Mouse (Mus musculus) CH12.LX (cell line): ENCODE data around the gene Cysrt1. TPM values are rescaled to one million over a fixed set of nuclear protein-coding genes. Genes with fewer than 3 reads are reported as not detected.

Experiments used
- DNase-seq: peaks from one replicate; pipeline ENCODE4 v3.0.0-alpha.2; 2013; ENCODE audit errors: extremely low read depth
- H3K27ac ChIP-seq: 2 replicates; pipeline ENCODE4 v1.5.1; 2012; ENCODE audit warnings: low read depth, mild to moderate bottlenecking, control low read depth, moderate library complexity; ENCODE audit not compliant: insufficient read depth
- H3K27me3 ChIP-seq: replicated peaks from 2 replicates; pipeline ENCODE3; 2012; ENCODE audit warnings: inconsistent platforms
- H3K36me3 ChIP-seq, 2 experiments: replicated peaks in 1 of 2; 2 replicates each; pipeline versions ENCODE3 to v1.6.1; 2012; ENCODE audit warnings: inconsistent platforms in 1 of 2, low read length in 1 of 2, mild to moderate bottlenecking in 1 of 2, mixed read lengths in 1 of 2, moderate library complexity in 1 of 2; ENCODE audit not compliant: control insufficient read depth in 1 of 2, insufficient read depth in 1 of 2
- H3K4me1 ChIP-seq, 2 experiments: 2 replicates each; pipeline ENCODE4 v1.6.1; 2012; ENCODE audit warnings: inconsistent platforms in 1 of 2, moderate library complexity in 1 of 2; ENCODE audit not compliant: insufficient read depth in 2 of 2, control insufficient read depth in 1 of 2
- H3K4me2 ChIP-seq: 2 replicates; pipeline ENCODE4 v1.6.1; 2012; ENCODE audit warnings: low read depth, mild to moderate bottlenecking, control low read depth; ENCODE audit not compliant: poor library complexity, insufficient read depth, severe bottlenecking
- H3K4me3 ChIP-seq, 3 experiments: fragments of 150-350 bp in 1 of 3; sonication (generic) in 1 of 3; replicated peaks in 1 of 3; 2 replicates each; pipeline versions ENCODE3 to v1.5.1; 2011 to 2012; ENCODE audit warnings: low read depth in 2 of 3, low read length in 2 of 3, mild to moderate bottlenecking in 2 of 3, moderate library complexity in 2 of 3, control low read depth in 1 of 3, improper control_type of control experiment in 1 of 3, inconsistent platforms in 1 of 3, mixed read lengths in 1 of 3; ENCODE audit not compliant: poor library complexity in 1 of 3
- H3K79me2 ChIP-seq: replicated peaks from 2 replicates; pipeline ENCODE4 v1.6.1; 2012; ENCODE audit warnings: mild to moderate bottlenecking, moderate library complexity; ENCODE audit not compliant: control insufficient read depth, poor library complexity, insufficient read depth, severe bottlenecking; ENCODE audit errors: extremely low read depth
- H3K9ac ChIP-seq: 2 replicates; pipeline ENCODE4 v1.6.1; 2012; ENCODE audit warnings: low read depth, mild to moderate bottlenecking, control low read depth, moderate library complexity; ENCODE audit not compliant: insufficient read depth
- H3K9me3 ChIP-seq: replicated peaks from 2 replicates; pipeline ENCODE3; 2012; ENCODE audit warnings: low read length, inconsistent platforms, mixed read lengths
- BHLHE40 ChIP-seq: IDR thresholded peaks from 2 replicates; pipeline ENCODE4 v1.6.1; 2011; ENCODE audit warnings: mild to moderate bottlenecking, low read depth, low read length, improper control_type of control experiment
- CHD1 ChIP-seq: IDR thresholded peaks from 2 replicates; pipeline ENCODE4 v1.6.1; 2012; ENCODE audit warnings: low read depth, low read length, improper control_type of control experiment, inconsistent platforms
- CHD2 ChIP-seq: IDR thresholded peaks from 2 replicates; pipeline ENCODE4 v1.6.1; 2011; ENCODE audit warnings: low read length, improper control_type of control experiment
- CTCF ChIP-seq, 2 experiments: IDR thresholded peaks in 1 of 2; conservative IDR thresholded peaks in 1 of 2; 2 replicates each; pipeline ENCODE4 v1.5.1; 2011 to 2012; ENCODE audit warnings: low read depth in 2 of 2, low read length in 2 of 2, improper control_type of control experiment in 1 of 2, inconsistent platforms in 1 of 2, mild to moderate bottlenecking in 1 of 2, moderate library complexity in 1 of 2
- ELF1 ChIP-seq: IDR thresholded peaks from 2 replicates; pipeline ENCODE4 v1.6.1; 2014; ENCODE audit warnings: low read depth, mild to moderate bottlenecking, inconsistent platforms, low read length, improper control_type of control experiment
- ETS1 ChIP-seq: conservative IDR thresholded peaks from 2 replicates; pipeline ENCODE4 v1.6.1; 2012; ENCODE audit warnings: low read depth, mild to moderate bottlenecking, inconsistent platforms, low read length, improper control_type of control experiment, moderate library complexity
- GABPA ChIP-seq: IDR thresholded peaks from 2 replicates; pipeline ENCODE4 v1.6.1; 2012; ENCODE audit warnings: low read depth, low read length, improper control_type of control experiment, inconsistent platforms; ENCODE audit not compliant: insufficient replicate concordance
- HCFC1 ChIP-seq: IDR thresholded peaks from 2 replicates; pipeline ENCODE4 v1.6.1; 2012; ENCODE audit warnings: low read depth, mild to moderate bottlenecking, inconsistent platforms, low read length, improper control_type of control experiment
- JUN ChIP-seq: IDR thresholded peaks from 2 replicates; pipeline ENCODE4 v1.6.1; 2011; ENCODE audit warnings: low read depth, mild to moderate bottlenecking, low read length, improper control_type of control experiment, moderate library complexity; ENCODE audit not compliant: insufficient read depth
- MAZ ChIP-seq: IDR thresholded peaks from 2 replicates; pipeline ENCODE4 v1.6.1; 2012; ENCODE audit warnings: low read depth, mild to moderate bottlenecking, inconsistent platforms, low read length, improper control_type of control experiment, moderate library complexity
- MEF2A ChIP-seq: IDR thresholded peaks from 2 replicates; pipeline ENCODE4 v1.6.1; 2014; ENCODE audit warnings: low read depth, mild to moderate bottlenecking, inconsistent platforms, low read length, improper control_type of control experiment, borderline replicate concordance
- MXI1 ChIP-seq: IDR thresholded peaks from 2 replicates; pipeline ENCODE4 v1.6.1; 2011; ENCODE audit warnings: mild to moderate bottlenecking, low read depth, low read length, improper control_type of control experiment
- MYC ChIP-seq: IDR thresholded peaks from 2 replicates; pipeline ENCODE4 v1.6.1; 2011; ENCODE audit warnings: low read depth, mild to moderate bottlenecking, improper control_type of control experiment, low read length
- NELFE ChIP-seq: IDR thresholded peaks from 2 replicates; pipeline ENCODE4 v1.6.1; 2011; ENCODE audit warnings: low read depth, low read length, improper control_type of control experiment
- NRF1 ChIP-seq: IDR thresholded peaks from 2 replicates; pipeline ENCODE4 v1.6.1; 2014; ENCODE audit warnings: low read depth, mild to moderate bottlenecking, inconsistent platforms, low read length, improper control_type of control experiment, moderate library complexity
- POLR2A ChIP-seq: IDR thresholded peaks from 2 replicates; pipeline ENCODE4 v1.6.1; 2011; ENCODE audit warnings: low read depth, mild to moderate bottlenecking, improper control_type of control experiment, low read length
- POLR2AphosphoS2 ChIP-seq: IDR thresholded peaks from 2 replicates; pipeline ENCODE4 v1.6.1; 2011; ENCODE audit warnings: low read depth, low read length, improper control_type of control experiment
- RAD21 ChIP-seq: IDR thresholded peaks from 2 replicates; pipeline ENCODE4 v1.6.1; 2011; ENCODE audit warnings: low read depth, mild to moderate bottlenecking, low read length, improper control_type of control experiment, moderate library complexity
- SMC3 ChIP-seq: IDR thresholded peaks from 2 replicates; pipeline ENCODE4 v1.6.1; 2011; ENCODE audit warnings: low read depth, low read length, improper control_type of control experiment
- TBP ChIP-seq: conservative IDR thresholded peaks from 2 replicates; pipeline ENCODE4 v1.6.1; 2011; ENCODE audit warnings: low read depth, low read length, improper control_type of control experiment
- TCF12 ChIP-seq: IDR thresholded peaks from 2 replicates; pipeline ENCODE4 v1.6.1; 2014; ENCODE audit warnings: low read depth, mild to moderate bottlenecking, inconsistent platforms, low read length, improper control_type of control experiment
- UBTF ChIP-seq: IDR thresholded peaks from 2 replicates; pipeline ENCODE4 v1.6.1; 2012; ENCODE audit warnings: low read depth, mild to moderate bottlenecking, inconsistent platforms, low read length, improper control_type of control experiment, moderate library complexity
- USF1 ChIP-seq: IDR thresholded peaks from 2 replicates; pipeline ENCODE4 v1.6.1; 2014; ENCODE audit warnings: low read depth, mild to moderate bottlenecking, inconsistent platforms, low read length, improper control_type of control experiment
- ZC3H11A ChIP-seq: IDR thresholded peaks from 2 replicates; pipeline ENCODE4 v1.6.1; 2012; ENCODE audit warnings: low read depth, mild to moderate bottlenecking, inconsistent platforms, low read length, improper control_type of control experiment
- ZKSCAN1 ChIP-seq: IDR thresholded peaks from 2 replicates; pipeline ENCODE4 v1.6.1; 2012; ENCODE audit warnings: low read depth, inconsistent platforms, low read length, improper control_type of control experiment, borderline replicate concordance
- ZNF384 ChIP-seq: IDR thresholded peaks from 2 replicates; pipeline ENCODE4 v1.6.1; 2012; ENCODE audit warnings: low read depth, low read length, improper control_type of control experiment, inconsistent platforms
- dilution Hi-C: fragments of 300-500 bp; cut with MboI; formaldehyde crosslinking; loops from 2 replicates; pipeline ENCODE4 v1.14.3; 2020; ENCODE audit warnings: low sequenced_read_pairs; ENCODE audit not compliant: extremely low pct_unique_long_range_greater_than_20kb, extremely low pct_ligation_motif_present
- in situ Hi-C: fragments of 300-500 bp; cut with MboI; formaldehyde crosslinking; loops from 3 replicates; pipeline ENCODE4 v1.14.3; 2019; ENCODE audit warnings: low sequenced_read_pairs, low pct_ligation_motif_present, low pct_unique_long_range_greater_than_20kb, mixed read lengths
- polyA plus RNA-seq: library from polyadenylated mRNA; unstranded; fragments of >175 nt; gene quantifications from 2 replicates; pipeline ENCODE4 v1.2.1, GENCODE M21; 2012; ENCODE audit warnings: low read depth; ENCODE audit not compliant: insufficient read length
- total RNA-seq, 2 experiments: library from RNA; depleted of rRNA; stranded (reverse); fragments of 300-350 nt in 1 of 2; fragments of >200 nt in 1 of 2; gene quantifications; 2 replicates each; pipeline ENCODE4 v1.2.3; 2012 to 2014

Cysrt1 gene
- total and polyA plus RNA-seq, 3 experiments = not detected

DNA sequence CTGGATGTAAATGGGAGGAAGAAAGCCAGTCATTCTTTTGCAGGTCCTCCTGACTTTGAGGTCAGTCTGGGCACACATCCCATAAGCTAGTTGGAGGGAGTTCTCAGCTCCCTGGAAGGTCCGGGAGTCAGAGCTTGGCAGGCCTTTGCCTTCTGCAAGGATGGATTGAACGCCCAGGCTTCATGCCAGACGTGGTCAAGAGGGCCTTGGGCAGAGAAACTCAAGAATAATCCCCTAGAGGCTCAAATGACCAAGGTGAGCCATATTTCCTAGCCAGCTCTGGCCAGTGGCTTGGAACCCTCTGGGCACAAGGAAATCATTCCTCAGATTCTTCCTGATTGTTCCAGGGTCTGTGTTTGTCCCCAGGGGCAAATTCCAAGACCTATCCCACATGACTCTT lies 22.6 kb upstream of the Cysrt1 start:
- in situ Hi-C loops = no loop called here
- peaks cover 5% of the 10 kb centered on the region; the same call in 1 of the 2 replicates for H3K79me2 ChIP-seq
- no peaks in the 10 kb centered on the region for H3K27me3 ChIP-seq
- DNase-seq = no peak
- H3K4me3 ChIP-seq = peak overlapping the region in 1 of 3 experiments; percentile 2
- no peak overlapping the region for H3K27ac ChIP-seq
- dilution Hi-C loops = no loop called here
- peaks cover 8 to 27% of the 10 kb centered on the region in 2 experiments for H3K36me3 ChIP-seq
- H3K9me3 ChIP-seq = no peaks in the 10 kb centered on the region
- peak overlapping the region; percentile 48 for H3K4me2 ChIP-seq
- no peak for TF ChIP-seq USF1
- no peak for TF ChIP-seq ELF1
- TF ChIP-seq CHD1 = no peak
- no peak for TF ChIP-seq NRF1
- TF ChIP-seq TBP = no peak
- TF ChIP-seq ZC3H11A = no peak
- no peak for TF ChIP-seq POLR2A
- TF ChIP-seq POLR2AphosphoS2 = no peak
- no peak for TF ChIP-seq ZNF384
- no peak for TF ChIP-seq BHLHE40
- no peak for TF ChIP-seq NELFE
- TF ChIP-seq GABPA = no peak
- no peak for TF ChIP-seq CTCF (conservative IDR thresholded peaks at IDR 0.05 in 1 of 2, IDR thresholded peaks at IDR 0.05 in 1 of 2; ENCODE audit: low read depth in 2 of 2, low read length in 2 of 2)
- TF ChIP-seq MYC = no peak
- no peak for TF ChIP-seq JUN
- TF ChIP-seq HCFC1 = no peak
- no peak for TF ChIP-seq CHD2
- no peak for TF ChIP-seq MXI1
- TF ChIP-seq TCF12 = no peak
- H3K9ac ChIP-seq = no peak overlapping the region
- H3K4me1 ChIP-seq = peaks cover 23 to 64% of the 10 kb centered on the region in 2 experiments

- Histone ChIP-seq H3K79me2 (peaks cover 5% of the 10 kb centered on the region; the same call in 1 of the 2 replicates), H3K27me3 (no peaks in the 10 kb centered on the region), H3K9ac (no peak overlapping the region), H3K9me3 (no peaks in the 10 kb centered on the region), H3K4me3 (peak overlapping the region; percentile 16 to 86 (median 80)), H3K36me3 (peaks cover 5 to 22% of the 10 kb centered on the region in 2 experiments), H3K4me2 (peak overlapping the region; percentile 48), H3K27ac (no peak overlapping the region), H3K4me1 (peaks cover 23 to 63% of the 10 kb centered on the region in 2 experiments)
- no peak for TF ChIP-seq MXI1
- no peak for TF ChIP-seq CHD2
- no peak for TF ChIP-seq MAZ
- no peak for TF ChIP-seq ZKSCAN1
- no peak for TF ChIP-seq TCF12
- TF ChIP-seq MEF2A = no peak
- TF ChIP-seq UBTF = no peak
- TF ChIP-seq ETS1 = no peak
- no peak for TF ChIP-seq NRF1
- no peak for TF ChIP-seq RAD21
- no peak for TF ChIP-seq CTCF (conservative IDR thresholded peaks at IDR 0.05 in 1 of 2, IDR thresholded peaks at IDR 0.05 in 1 of 2; ENCODE audit: low read depth in 2 of 2, low read length in 2 of 2)
- TF ChIP-seq ELF1 = no peak
- TF ChIP-seq SMC3 = no peak
- no peak for TF ChIP-seq HCFC1
- in situ Hi-C loops = no loop called here
- dilution Hi-C loops = no loop called here
- no peak for DNase-seq
Observed at GRCm38 (mm10) chr2:25264286-25264660, 22.0 kb upstream of the Cysrt1 start.
